Mouse (Mus musculus) adrenal gland, postnatal 14 days (tissue): Measurements from ENCODE around the gene Rasgef1b. TPM values are rescaled to one million over a fixed set of nuclear protein-coding genes. Genes with fewer than 3 reads are reported as not detected.

Experiments
- DNase-seq: peaks from one replicate; pipeline ENCODE4 v3.0.0; 2021; ENCODE audit warnings: mixed read lengths
- total RNA-seq: library from RNA; stranded (reverse); gene quantifications from 2 replicates; pipeline ENCODE4 v1.2.3, GENCODE M21; 2021

Gene Rasgef1b
- total RNA-seq, 1 experiment from 2014 or later, result 14.3 TPM

DNA sequence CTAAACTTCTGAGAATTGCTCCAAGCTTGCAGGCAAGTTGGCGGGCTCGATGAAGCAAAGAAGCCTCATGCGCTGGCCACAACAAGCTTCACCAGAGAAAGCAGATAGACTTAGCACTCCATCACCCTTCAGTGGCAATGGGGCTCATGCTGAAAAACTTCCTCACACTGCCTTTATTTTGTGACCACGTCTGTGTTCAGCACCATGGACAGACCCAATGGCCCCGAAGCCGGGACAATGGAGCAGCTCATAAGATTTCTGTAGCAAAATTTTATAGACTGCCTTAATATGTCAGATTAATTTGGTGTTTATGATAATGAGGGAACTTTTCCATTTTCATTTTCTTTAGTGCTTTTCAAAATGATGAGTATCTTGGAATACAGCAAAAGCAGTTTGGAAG, 21.6 kb downstream of the Rasgef1b start:
- DNase-seq, result peak; percentile 60

DNA sequence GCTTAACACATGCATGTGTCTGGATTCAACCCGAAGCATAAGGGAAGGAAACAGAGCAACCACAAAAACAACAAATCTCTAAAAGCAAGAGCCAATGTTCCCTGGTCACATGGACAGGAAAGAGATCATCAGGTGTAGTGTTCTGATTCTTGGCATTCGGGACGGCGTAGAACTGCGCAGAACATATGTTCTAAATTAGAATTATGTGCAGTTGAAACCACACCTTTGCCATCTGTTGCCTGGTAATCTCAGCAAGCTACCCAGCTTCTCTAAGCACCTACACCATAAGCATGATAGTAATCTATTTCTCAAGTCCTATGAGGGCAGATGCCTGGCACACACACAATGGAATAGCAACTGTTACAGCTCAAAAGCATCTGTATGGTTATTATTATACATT, 27.1 kb downstream of the Rasgef1b start:
- DNase-seq, result no peak

DNA sequence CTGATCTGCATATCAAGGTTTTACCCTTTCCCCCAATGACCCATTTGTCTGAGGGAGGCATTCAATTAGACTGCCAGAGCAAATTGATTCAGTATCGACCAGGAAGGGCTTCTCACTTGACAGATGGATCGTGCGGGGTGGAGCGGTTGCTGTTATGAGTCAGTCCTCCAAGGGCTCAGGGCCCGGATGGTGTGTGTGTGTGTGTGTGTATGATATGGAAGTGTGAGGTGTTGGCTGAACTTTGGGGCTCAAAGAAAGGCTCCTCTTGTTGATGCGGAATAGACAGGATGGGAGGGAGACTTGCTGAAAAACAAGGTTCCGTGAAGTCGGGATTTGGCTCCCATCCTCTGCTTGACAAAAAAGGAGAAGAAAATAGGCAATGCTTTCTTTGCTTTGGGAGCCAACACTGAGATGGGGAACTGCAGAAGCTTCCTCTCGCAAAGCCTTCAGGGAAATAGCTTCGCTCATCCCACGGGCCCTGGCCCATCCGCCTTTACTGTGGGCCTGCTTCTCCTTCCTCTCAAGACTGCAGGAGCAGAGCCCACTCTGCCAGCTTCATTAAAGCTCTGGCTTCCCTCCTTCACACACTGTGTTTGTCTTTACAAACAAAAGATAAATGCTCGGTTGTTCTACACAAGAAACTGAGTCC, 34.0 kb downstream of the Rasgef1b start:
- DNase-seq, result no peak

DNA sequence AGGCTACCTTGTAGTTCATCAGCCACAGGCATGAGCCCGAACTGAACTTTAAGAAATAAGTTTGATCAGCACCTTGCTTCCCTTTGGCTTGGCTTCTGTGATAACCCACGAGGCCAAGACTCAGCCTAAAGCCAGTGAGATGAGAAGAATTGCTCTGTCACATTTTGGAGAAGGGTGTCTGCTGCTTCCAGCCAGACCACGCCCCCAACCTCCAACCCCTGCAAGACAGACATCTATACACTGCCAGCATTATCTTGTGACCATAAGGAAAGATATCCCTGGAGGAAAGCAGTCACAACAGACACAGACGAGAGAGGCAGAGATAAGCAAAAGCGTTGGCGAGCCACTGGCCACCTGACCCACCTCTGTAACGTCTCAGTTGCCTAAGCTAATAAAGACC, 39.0 kb downstream of the Rasgef1b start:
- no peak for DNase-seq

DNA sequence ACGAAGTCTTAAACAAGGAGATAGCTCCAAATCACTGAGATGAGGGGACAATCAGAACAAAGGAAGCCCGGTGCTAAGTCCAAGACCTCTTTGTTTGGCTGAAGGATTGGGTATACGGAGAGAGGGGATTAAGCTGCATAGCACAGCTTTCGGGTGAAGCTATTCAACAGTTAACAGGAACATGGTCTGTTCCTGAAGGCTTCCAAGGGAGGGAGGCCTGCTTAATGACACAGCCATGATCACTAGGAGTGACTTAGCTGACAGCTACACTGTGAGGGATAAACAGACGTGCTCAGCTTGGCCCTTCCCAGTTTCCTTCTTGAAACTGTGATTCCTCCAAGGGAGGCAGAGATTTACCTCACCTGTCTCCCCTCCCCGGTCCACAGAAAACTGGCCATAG, 41.0 kb downstream of the Rasgef1b start:
- DNase-seq, result no peak

DNA sequence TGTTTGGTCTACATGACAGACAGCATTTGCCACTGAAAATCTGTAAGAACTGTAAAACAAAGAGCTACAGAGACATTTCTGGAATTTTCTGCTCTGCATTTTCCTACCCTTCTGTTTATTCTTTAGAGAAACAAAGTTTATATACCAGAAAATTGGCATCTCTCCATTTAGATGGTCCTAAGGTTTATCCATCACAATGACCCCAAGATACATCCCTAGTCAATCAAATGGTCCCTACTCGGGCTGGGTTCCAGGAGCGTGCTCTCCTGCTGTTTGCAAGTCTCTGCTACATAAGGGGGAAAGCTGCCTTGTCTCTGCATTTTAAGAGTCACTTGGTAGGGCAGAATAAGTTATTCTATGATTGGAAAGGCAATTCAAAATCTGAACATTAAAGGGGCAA, 44.8 kb downstream of the Rasgef1b start:
- DNase-seq, result no peak

DNA sequence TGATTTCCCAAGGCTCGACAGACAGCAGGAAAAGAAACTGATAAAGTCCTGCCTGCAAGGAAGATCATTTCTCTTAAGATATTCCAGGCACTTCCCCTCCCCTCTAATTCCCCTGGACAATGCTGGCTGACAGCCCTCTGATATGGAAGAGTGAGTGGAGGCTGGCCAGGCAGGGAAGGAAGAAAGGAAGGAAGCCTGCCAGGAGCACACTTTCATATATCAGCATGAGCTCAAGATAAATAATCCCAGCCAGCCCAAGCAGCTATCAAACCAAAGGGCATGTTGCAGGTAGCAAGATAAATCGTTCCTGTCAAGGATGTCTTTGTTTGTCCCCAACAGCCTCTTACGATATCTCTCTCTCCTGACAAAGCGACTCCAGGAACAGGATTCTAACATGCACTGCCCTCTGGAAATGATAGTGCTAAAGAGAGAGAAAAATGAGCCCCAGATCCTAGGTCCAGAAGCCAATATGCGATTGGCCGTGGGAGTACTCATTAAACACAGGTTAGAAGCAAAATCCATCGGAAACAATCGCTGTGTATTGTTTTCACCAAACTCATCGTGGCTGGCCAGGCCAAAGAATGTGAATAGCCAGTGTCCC, 58.8 kb downstream of the Rasgef1b start:
- no peak for DNase-seq

DNA sequence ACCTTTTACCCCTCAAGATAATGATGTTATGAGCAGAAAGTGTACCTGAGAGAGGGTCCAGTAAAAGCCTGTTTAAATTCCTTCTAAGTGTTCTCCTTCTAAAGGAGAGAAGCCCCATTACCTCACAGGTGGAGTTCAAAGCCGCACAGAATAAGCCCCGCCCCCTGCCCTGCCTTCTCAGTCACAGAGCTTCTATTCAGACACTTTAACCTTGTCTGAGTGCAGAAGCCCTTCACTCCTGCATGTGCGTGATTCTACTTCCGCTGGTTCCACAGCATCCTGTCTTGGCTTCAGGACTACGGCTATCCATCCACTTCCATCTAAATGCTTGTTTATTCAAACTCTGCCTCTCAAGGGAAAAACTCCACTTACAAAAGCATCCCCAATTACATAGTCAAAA, 72.8 kb downstream of the Rasgef1b start:
- no peak for DNase-seq

DNA sequence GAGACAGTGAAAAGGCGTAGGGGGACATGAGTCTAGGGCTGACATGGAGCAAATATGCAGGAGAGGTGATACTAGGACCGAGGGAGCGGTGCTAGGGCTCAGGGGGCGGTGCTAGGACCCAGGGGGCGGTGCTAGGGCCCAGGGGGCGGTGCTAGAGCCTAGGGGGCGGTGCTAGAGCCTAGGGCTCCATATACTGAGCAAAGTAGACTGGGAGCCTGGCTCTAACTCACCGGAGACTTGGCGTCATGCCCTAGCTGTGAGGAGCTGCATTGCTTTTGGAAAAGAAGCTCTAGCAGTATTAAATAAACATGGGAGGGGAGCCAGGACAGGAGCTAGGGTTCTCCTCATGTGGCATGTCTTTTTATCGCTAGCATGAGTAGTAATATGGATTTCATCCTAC, 75.9 kb downstream of the Rasgef1b start:
- no peak for DNase-seq

DNA sequence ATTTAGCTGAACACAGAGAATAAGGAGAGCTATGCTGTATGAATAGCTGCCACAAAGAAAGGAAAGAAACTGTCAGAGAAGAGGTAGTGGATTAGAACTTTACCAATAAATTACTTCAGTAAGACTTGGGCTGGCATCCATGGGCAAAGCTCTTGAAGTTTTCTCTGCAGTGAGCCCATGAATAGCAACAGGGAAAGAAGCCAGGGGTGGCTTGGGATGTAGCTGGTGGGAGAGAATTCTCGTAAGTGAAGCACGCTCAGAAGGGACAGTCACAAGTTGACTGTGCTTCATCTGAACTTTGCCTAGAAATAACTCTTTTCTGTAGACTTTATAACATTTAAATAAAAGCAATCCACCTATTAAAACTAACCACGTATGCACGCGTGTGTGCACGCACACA, 87.5 kb downstream of the Rasgef1b start:
- DNase-seq, result no peak

DNA sequence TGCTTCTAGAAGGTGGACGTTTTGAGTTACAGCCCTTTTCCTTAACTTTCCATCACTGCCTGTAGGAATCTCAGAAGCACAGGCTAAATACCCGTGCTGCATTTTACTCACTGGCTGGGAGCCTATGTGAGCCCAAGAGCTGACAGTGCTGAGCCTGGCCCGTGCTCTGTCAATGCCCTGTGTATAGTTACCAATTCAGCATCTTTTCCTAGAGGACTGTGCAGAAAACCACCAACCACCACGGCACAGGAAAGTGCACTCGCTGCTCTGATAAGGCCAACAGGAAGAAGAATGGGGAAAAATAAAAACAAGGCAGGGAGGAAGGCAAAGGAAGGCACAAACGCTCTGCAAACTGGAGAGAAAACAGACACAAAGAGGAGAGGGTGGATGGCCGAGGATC, 92.3 kb downstream of the Rasgef1b start:
- no peak for DNase-seq

DNA sequence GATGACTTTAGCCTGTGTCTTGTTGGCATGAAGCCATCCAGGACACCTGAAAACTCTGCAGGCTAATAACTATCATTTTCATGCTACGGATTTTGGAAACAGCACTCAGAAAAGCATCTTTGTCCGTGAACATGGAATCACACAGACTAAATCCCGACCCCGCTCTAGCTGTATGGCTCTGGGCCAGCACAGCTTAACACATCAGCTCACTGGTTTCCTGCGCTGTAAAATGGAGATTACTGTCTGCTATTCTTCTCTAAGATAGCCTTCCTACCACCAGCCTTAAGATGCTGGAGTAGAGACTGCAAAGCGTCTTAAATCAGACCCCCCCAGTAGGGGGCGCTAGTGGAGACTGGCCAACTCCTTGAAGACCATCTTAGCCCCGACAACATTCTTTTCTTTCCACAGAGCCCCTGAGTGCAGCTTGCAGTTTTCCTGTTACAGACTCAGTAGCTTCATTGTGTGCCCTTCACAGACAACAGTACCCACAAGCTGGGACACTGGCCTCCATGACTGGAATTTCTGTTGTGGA, 94.8 kb downstream of the Rasgef1b start:
- DNase-seq, result no peak

DNA sequence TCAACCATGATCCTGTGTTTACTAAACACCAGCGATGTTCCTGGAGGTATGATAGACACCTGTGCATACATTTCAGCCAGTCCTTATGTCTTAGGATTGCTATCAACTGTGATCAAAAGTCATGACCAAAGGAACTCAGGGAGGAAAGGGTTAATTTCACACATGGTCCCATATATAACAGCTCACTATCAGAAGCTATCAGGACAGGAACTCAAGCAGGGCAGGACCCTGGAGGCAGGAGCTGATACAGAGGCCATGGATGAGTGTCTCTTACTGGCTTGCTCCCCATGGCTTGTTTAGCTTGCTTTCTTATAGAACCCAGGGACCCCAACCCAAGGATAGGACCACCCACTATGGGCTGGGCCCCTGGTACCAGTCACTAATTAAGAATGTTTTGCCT, 95.3 kb downstream of the Rasgef1b start:
- DNase-seq, result no peak

DNA sequence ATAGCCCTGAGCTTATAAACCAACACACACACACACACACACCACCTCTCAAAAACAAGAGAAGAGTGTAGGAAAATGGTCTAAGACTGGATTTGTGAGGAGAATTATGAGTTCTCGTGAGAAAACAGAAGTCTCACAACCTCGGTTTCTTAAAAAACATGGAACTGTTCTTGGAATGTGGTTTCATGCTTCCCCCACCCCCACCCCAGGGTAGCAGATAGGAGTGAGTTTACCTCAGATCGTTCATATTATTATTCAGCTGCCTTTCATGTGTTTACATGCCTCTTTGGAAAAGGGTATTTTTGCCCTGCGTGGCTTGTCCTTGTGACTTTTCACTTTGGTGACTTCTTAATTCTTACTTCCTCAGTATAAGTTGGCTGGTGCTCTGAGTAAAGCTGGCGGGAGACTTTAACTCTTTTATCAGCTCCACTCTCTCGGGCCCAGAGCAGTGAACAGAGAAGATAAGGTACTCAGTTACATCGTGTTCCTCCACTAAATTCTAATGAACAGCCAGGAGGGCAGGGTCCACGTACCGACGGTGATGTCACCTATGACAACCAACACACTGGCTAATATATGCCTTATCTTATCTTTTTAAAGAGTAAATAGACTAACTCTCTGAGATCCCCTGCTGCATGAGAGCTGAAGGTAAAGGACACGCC, 96.1 kb downstream of the Rasgef1b start:
- no peak for DNase-seq

DNA sequence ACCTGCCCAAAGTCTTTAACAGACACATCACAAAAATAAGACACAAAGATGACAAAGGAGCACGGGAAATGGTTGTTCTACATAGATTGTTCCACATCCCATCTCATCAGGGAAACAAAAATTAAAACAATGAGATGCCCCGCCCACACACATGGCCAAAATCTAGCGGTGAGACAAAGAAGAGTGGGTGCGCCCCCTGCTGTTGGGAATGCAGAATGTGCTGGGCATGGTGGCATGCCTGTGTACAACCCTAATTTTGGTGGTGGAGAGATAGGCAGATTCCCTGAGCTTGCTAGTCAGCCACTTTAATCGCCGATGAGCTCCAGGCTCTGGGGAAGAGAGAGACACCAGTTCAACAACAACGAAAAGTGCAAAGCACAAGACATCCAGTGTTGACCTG, 98.8 kb downstream of the Rasgef1b start:
- DNase-seq, result peak; percentile 53

DNA sequence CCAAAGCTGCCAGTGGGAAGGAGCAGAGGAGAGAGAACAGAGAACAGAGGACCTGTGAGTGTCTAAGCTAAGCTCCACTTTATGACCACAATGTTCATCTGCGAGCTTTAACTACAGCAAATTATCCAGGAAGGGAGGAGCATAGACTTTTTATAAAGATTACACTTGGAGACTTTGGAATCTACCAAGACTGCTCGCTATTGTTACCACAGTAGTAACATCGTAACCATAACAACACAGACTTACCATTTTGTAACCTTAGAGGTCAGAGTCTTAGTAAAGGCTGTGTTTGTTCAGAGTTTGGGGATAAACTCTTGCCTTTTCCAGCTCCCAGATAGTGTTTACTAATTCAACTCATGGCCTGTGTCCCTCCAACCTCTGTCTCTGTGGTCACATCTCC, 103.3 kb downstream of the Rasgef1b start:
- no peak for DNase-seq

DNA sequence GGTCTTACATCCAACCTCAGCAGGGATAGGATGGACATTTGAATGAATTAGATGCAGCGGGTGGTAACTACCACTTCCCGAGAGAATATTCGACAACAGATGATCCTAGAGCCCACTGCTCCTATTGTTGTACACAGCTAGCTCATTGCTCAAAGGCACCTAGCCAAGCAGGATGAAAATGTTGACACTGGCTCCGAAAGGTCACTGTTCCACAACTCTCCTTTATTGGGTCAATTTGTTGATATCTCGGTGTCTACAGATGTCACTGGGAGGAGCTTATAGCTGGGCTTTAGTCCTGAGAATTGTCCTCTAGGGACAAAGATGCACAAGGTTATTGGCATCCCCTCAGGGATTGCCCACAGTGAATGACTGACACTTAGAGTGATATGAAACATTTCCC, 108.1 kb downstream of the Rasgef1b start:
- DNase-seq, result no peak

DNA sequence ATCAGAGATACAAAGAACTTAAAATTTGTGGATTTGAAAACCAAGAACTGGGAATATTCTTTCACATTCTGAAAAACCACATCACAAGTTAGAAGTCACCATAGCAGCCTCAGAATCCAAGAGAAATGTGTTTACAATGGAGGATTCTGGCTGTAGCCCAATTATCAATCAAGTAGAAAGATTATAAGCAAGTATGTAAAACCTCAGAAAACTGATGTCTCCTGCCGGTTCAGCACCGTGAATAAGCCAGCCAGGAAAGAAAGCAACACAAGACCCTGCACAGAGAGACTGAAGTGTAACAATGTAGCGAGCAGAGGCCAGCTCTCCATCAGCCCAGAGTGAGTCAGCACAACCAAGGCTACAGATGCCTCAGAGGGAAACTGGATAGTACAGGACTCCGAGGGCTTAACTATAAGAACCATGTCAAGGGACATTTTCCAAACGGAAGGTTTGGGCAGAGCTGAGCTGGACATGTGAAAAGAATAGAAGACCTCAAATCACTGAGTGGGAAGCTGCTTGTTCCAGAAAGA, 111.5 kb downstream of the Rasgef1b start:
- peak; percentile 18 for DNase-seq

DNA sequence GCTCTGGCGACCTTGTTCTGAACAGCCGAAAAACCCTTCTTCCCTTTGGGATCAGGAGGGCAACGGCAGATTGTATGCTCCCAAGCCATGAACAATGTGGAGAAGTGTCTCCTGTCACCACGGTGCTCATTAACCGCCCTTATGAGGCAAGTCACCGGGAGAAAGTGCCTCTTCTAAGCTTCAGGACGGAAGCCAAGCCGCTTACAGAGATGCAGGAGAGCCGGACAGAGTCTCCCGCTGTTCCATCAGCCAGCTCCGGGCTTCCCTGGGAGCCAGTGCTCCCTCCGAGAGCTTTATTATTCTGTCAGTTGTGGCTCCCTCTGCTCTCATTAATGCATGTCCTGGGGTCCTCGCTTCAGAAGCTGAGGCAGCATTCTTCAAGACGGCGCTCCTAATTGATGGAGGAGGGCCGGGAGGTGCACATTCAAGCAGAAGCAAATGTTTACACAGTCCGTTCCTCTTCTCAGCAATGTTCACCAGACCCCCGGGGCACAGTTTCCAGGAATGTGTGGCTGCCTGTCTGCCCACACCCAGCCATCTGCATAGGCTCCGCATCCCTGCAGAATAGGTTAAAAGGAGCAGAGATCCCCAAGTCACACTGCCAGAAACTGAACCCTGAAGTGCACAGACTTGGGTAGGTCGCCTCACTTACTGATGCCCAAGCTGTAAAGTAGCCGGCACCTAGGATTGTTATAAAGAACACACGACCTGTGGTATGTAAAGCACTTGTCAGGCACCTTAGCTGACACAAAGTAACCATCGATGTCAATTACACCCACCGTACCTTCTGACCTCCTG, 115.3 kb downstream of the Rasgef1b start:
- no peak for DNase-seq

DNA sequence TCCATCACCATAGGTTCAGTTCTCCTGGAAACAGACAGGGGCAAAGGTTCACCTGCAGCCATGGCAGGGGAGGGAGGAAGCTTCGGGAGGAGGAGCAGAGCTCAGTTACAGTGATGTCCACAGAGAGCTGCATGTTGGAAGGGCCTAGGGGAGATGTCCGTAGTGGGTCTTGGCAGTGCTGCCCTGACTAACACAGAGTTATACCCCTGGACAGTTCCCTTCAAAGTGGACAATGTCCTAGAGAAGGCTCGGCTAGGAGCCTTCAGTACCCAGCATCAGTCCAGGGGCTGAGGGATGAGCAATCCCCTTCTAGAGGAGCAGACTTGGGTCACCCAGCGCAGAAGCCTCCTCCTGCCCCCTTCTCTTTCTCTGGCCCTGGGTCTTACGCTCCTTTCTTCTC, 121.3 kb downstream of the Rasgef1b start:
- DNase-seq, result no peak

DNA sequence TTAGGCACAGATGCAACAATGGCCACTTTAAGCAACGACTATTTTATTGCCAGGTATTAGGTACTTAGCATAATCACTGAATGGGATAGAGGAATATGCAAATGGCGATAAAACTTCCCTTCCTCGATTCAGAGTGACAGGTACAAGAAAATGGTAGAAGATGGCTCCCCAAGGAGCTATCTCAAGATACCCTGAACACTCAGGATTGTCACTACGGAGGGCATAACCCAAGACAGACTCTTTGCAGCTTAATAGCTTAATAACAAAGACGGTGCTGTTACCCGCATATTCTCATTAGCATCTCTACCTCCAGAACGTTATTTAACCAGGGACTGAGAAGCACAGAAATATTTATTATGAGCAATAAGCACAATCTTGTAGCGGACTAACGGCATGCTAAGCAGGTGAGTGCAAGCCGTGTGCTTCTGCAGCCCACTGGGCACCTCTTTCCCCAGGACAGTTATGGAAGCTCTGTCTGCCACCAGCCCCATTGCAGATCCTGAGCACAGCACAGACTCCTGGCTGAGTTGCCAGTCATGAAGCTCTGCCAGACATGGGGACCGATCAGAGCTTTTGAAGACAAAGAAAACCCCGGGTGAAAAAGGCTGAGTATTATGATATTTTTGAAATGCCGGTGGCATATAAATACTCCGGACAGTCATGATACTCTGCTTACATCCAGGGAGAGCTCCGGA, 122.6 kb downstream of the Rasgef1b start:
- no peak for DNase-seq
